Mouse (Mus musculus) heart, adult 2 months (tissue): ENCODE measurements around the gene Cep128.

Experiments used
- CTCF ChIP-seq: fragments of 200-600 bp; IDR thresholded peaks from 2 replicates; pipeline ENCODE4 v1.8.1; 2022; ENCODE audit warnings: antibody characterized with exemption, mild to moderate bottlenecking, moderate library complexity
- EP300 ChIP-seq: fragments of 200-500 bp; IDR thresholded peaks from 2 replicates; pipeline ENCODE4 v1.6.1; 2011; ENCODE audit warnings: low read depth, low read length, control low read depth; ENCODE audit not compliant: insufficient read depth
- POLR2A ChIP-seq: fragments of 200-500 bp; IDR thresholded peaks from 2 replicates; pipeline ENCODE4 v1.6.1; 2011; ENCODE audit warnings: mild to moderate bottlenecking, low read depth, low read length, control low read depth; ENCODE audit not compliant: insufficient read depth

DNA sequence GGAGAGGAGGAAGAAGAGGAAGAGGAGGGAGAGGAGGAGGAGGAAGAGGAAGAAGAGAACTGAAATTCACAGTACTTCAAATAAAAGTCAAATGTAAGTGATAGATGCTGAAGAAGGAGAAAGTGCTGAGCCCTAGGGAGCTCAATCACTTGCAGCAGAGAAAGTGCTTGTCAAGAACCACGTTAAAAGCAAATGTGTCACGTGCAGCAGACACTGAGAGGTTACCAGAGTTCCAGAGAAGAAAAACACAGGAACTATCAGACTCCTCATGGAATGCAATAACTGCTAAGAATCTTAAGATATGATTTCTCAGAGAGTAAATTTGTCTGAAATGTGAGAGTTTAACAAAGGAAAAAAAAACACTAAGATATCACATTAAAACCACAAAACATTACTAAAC lies 225.7 kb downstream of the Cep128 start:
- TF ChIP-seq POLR2A (no peak), CTCF (no peak), EP300 (no peak)
